Mouse (Mus musculus): Measurements from ENCODE around the gene Nup35. TPM values are rescaled to one million over a fixed set of nuclear protein-coding genes. Genes with fewer than 3 reads are reported as not detected.
A peak's percentile ranks its signal among the peaks of the same experiment; 100 is the strongest.

Nup35 gene
- polyA plus RNA-seq, 1 experiment from 2014 or later, result 57.1 TPM

DNA sequence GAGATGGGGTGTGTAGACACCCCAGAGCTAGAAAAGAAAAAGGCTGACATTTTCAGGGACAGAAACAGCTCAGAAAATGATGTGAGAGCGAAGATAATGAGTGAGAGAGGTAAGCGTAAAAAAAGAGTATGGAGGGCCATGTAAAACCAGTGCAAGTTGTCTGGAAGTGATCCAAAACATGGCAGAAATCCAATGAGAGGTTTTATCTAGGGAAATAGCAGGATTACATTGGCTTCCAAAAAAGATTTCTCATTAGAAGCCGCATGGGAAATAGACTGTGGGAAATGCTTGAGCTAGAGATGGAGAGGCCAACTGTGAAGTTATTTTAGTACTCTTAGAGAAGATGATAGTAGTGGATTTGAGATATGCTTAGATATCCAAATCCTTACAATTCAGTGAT is 4.9 kb downstream of the Nup35 start:
- Histone ChIP-seq H3K27ac (ENCODE audit: low read depth, low read length) (no peak overlapping the region), H3K4me1 (ENCODE audit: control insufficient read depth, insufficient read depth, low read length) (peaks cover 7% of the 10 kb centered on the region), H3K27me3 (ENCODE audit: control insufficient read depth, insufficient read depth, low read length) (no peaks in the 10 kb centered on the region), H3K4me3 (ENCODE audit: low read depth, low read length) (no peak overlapping the region), H3K4me2 (ENCODE audit: low read depth, low read length) (no peak overlapping the region), H3K36me3 (ENCODE audit: control insufficient read depth, insufficient read depth, low read length) (peaks cover 4% of the 10 kb centered on the region; the same call in 1 of the 2 replicates), H3K9ac (replicated peaks; ENCODE audit: low read depth, low read length) (no peak overlapping the region), H3K9me3 (ENCODE audit: control insufficient read depth, low read length) (no peaks in the 10 kb centered on the region)
- ATAC-seq (ENCODE audit: low read depth), result no peak
- 89% methylated on average over 3 of the region's 3 CpGs for WGBS

DNA sequence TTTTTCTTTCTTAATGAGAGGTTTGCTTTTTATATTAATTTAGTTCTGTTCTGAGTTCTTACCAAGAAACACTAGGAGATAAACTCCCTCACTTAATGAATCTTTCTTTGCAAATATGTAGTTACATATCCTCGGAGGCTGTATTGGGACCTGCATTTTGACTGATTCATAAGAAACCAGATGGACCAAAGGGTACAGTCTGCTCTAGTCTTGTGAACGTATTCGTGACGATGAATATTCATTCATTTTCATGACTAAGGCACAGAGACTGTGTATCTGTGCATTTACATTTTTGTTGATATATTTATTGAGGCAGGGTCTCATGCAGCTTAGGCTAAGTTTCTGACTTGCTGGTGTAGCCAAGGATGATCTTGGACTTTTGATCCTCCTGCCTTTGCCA is 7.5 kb downstream of the Nup35 start:
- ATAC-seq (ENCODE audit: low read depth), result no peak
- H3K9ac ChIP-seq (replicated peaks; ENCODE audit: low read depth, low read length), result no peak overlapping the region
- WGBS, result over 99% methylated on average over 4 of the region's 4 CpGs

DNA sequence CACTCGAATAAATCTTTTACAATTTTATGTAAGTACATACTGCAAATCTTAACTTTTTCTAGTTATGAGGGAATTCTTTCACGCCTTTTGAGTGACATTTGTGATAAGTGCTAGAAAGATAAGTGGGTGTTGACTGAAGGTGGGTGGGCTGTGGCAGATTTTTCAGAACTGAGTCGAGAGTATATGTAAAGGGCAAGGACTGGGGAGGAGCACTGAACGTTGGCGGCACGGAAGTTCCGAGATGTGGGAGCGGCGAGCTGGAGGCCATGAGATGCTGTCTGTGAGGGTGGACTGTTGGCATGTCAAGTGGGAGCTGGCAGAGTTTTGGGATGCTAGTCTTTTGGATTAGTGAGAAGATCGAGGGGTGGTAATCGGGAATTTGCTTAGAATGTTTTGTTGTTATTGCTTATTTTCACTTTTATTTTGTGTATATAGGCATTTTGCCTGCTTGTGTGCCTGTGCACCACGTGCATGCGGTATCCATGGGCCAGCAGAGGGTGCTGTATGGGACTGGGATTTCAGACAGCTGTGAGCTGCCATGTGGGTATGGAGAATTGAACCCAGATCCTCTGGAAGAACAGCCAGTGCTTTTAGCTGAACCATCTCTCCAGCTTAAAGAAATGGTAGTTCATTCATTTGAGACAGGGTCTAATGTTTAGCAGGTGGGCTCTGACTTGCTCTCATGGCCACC is 15.4 kb downstream of the Nup35 start:
- 91% methylated on average over 13 of the region's 13 CpGs for WGBS
- Histone ChIP-seq H3K9me3 (ENCODE audit: control insufficient read depth, low read length) (no peaks in the 10 kb centered on the region), H3K27ac (ENCODE audit: low read depth, low read length) (no peak overlapping the region), H3K4me3 (ENCODE audit: low read depth, low read length) (no peak overlapping the region), H3K27me3 (ENCODE audit: control insufficient read depth, insufficient read depth, low read length) (no peaks in the 10 kb centered on the region), H3K36me3 (ENCODE audit: control insufficient read depth, insufficient read depth, low read length) (no peaks in the 10 kb centered on the region), H3K4me2 (ENCODE audit: low read depth, low read length) (no peak overlapping the region), H3K9ac (replicated peaks; ENCODE audit: low read depth, low read length) (no peak overlapping the region), H3K4me1 (ENCODE audit: control insufficient read depth, insufficient read depth, low read length) (no peaks in the 10 kb centered on the region)
- no peak for ATAC-seq (ENCODE audit: low read depth)

More for the DNA sequence above, 7.5 kb downstream of the Nup35 start:
- H3K9me3 ChIP-seq (ENCODE audit: control insufficient read depth, low read length), result no peaks in the 10 kb centered on the region
- H3K4me2 ChIP-seq (ENCODE audit: low read depth, low read length), result no peak overlapping the region
- no peaks in the 10 kb centered on the region for H3K4me1 ChIP-seq (ENCODE audit: control insufficient read depth, insufficient read depth, low read length)
- no peaks in the 10 kb centered on the region for H3K27me3 ChIP-seq (ENCODE audit: control insufficient read depth, insufficient read depth, low read length)
- H3K27ac ChIP-seq (ENCODE audit: low read depth, low read length), result no peak overlapping the region
- no peak overlapping the region for H3K4me3 ChIP-seq (ENCODE audit: low read depth, low read length)
- peaks cover 4% of the 10 kb centered on the region; the same call in 1 of the 2 replicates for H3K36me3 ChIP-seq (ENCODE audit: control insufficient read depth, insufficient read depth, low read length)

DNA sequence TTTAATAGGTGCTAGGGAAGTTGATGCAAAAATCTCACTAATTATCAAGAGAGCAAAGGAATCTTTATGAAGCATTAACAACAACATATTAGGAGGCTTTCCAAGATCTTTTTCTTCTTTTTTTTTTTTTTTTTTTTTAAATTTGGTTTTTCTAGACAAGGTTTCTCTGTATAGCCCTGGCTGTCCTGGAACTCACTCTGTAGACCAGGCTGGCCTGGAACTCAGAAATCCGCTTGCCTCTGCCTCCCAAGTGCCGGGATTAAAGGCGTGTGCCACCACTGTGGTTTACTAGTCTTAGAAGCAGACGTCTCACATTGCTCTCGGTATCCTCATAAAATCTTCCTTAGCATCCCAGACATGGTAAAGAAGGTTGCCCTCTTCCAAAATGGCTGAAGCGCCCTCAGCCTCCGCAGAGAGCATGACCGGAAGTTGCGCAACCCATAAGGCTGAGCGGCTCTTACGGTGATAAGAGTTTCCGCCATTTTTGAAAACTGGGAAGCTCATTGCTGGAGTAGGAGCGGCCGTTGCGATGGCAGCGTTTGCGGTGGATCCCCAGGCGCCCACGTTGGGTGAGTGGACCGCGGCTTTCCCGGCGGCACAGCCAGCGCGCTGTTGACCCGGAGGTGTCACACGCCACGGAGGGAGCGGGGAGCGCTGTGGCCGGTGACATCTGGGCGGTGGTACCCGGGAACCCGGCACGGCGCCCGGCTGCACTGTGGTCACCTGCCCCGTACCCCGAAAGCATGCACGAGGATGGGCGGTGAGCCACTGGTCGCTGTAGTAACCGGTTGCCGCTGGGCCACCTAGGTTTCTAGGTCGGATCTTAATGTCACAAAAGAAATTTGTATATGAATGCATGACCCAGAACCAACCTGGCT is 21.6 kb downstream of the Nup35 start:
- Histone ChIP-seq H3K36me3 (ENCODE audit: control insufficient read depth, insufficient read depth, low read length) (no peaks in the 10 kb centered on the region), H3K4me3 (ENCODE audit: low read depth, low read length) (peak overlapping the region; percentile 88), H3K9me3 (ENCODE audit: control insufficient read depth, low read length) (no peaks in the 10 kb centered on the region), H3K4me2 (ENCODE audit: low read depth, low read length) (peak overlapping the region; percentile 66), H3K4me1 (ENCODE audit: control insufficient read depth, insufficient read depth, low read length) (0 out of 2 replicates have a peak, but pooled peaks cover 8% of the 10 kb centered on the region), H3K9ac (replicated peaks; ENCODE audit: low read depth, low read length) (peak overlapping the region; percentile 64), H3K27ac (ENCODE audit: low read depth, low read length) (peak overlapping the region; percentile 48; the same call in 1 of the 2 replicates), H3K27me3 (ENCODE audit: control insufficient read depth, insufficient read depth, low read length) (no peaks in the 10 kb centered on the region)
- WGBS, result under 1% methylated on average over 45 of the region's 45 CpGs
- ATAC-seq (ENCODE audit: low read depth), result peak; percentile 98

DNA sequence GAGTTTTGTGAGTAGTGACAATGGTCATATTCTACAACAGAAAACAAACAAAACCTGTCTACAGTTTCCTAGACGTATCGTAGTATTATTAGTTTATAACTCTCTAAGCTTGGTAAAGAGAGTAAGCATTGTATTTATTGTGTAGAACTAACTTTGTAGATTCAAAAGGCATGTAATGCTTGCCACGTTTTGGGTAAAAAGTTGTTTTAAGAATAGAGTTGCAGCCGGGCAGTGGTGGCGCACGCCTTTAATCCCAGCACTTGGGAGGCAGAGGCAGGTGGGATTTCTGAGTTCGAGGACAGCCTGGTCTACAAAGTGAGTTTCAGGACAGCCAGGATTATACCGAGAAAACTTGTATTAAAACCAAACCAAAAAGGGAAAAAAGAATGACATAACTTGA is 22.4 kb downstream of the Nup35 start:
- H3K4me1 ChIP-seq (ENCODE audit: control insufficient read depth, insufficient read depth, low read length), result 0 out of 2 replicates have a peak, but pooled peaks cover 8% of the 10 kb centered on the region
- H3K4me3 ChIP-seq (ENCODE audit: low read depth, low read length), result peak overlapping the region; percentile 88
- peaks cover 4% of the 10 kb centered on the region; the same call in 1 of the 2 replicates for H3K36me3 ChIP-seq (ENCODE audit: control insufficient read depth, insufficient read depth, low read length)
- ATAC-seq (ENCODE audit: low read depth), result no peak
- H3K4me2 ChIP-seq (ENCODE audit: low read depth, low read length), result peak overlapping the region; percentile 66
- H3K27me3 ChIP-seq (ENCODE audit: control insufficient read depth, insufficient read depth, low read length), result no peaks in the 10 kb centered on the region
- WGBS, result 10% methylated on average over 8 of the region's 8 CpGs
- peak overlapping the region; percentile 64; the same call in 1 of the 2 replicates for H3K9ac ChIP-seq (replicated peaks; ENCODE audit: low read depth, low read length)
- H3K9me3 ChIP-seq (ENCODE audit: control insufficient read depth, low read length), result no peaks in the 10 kb centered on the region
- no peak overlapping the region for H3K27ac ChIP-seq (ENCODE audit: low read depth, low read length)

DNA sequence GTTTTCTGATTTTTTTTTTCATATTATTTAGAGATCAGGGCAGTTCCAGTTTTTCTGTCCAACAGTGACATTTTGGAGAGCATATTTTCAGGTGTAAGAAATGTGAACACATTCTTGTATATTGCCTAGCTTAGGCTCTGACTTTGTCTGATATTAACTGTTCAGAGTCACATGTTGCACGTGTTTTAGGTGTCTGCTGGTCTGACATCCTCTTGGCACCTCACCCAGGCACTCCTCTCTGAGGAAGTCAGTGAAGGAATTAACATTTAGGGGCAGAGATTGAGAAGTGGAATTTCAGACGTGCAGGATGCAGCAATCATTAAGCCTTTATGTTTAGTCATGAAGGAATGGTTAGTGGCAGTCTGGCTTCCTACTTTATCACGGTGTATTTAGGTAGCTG is 22.8 kb downstream of the Nup35 start:
- H3K9ac ChIP-seq (replicated peaks; ENCODE audit: low read depth, low read length), result no peak overlapping the region
- no peak overlapping the region for H3K27ac ChIP-seq (ENCODE audit: low read depth, low read length)
- peak overlapping the region; percentile 11; the same call in 1 of the 2 replicates for H3K4me2 ChIP-seq (ENCODE audit: low read depth, low read length)
- ATAC-seq (ENCODE audit: low read depth), result no peak
- H3K36me3 ChIP-seq (ENCODE audit: control insufficient read depth, insufficient read depth, low read length), result peaks cover 6% of the 10 kb centered on the region; the same call in 1 of the 2 replicates
- no peaks in the 10 kb centered on the region for H3K27me3 ChIP-seq (ENCODE audit: control insufficient read depth, insufficient read depth, low read length)
- H3K4me3 ChIP-seq (ENCODE audit: low read depth, low read length), result peak overlapping the region; percentile 88; the same call in 1 of the 2 replicates
- no peaks in the 10 kb centered on the region for H3K9me3 ChIP-seq (ENCODE audit: control insufficient read depth, low read length)
- 69% methylated on average over 3 of the region's 3 CpGs for WGBS
- 0 out of 2 replicates have a peak, but pooled peaks cover 8% of the 10 kb centered on the region for H3K4me1 ChIP-seq (ENCODE audit: control insufficient read depth, insufficient read depth, low read length)

DNA sequence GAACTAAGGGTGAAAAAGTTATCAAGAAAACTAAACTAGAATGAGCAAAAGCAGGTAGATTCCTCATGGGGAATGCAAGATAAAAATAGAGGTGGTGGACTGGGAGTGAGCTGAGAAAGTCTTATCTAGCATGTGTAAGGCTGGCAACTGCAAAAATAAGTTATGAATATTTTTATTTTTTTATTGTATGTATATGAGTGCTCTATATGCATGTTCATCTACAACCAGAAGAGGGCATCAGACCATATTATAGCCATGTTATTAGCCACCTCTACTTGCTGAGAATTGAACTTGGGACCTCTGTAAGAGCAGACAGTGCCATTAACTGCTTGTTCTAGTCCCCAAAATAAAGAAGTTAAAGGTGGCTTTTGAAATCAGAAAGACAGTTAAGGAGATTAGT is 44.4 kb downstream of the Nup35 start:
- ATAC-seq (ENCODE audit: low read depth), result no peak
- H3K36me3 ChIP-seq (ENCODE audit: control insufficient read depth, insufficient read depth, low read length), result peaks cover 4% of the 10 kb centered on the region; the same call in 1 of the 2 replicates
- H3K4me1 ChIP-seq (ENCODE audit: control insufficient read depth, insufficient read depth, low read length), result no peaks in the 10 kb centered on the region
- H3K27me3 ChIP-seq (ENCODE audit: control insufficient read depth, insufficient read depth, low read length), result no peaks in the 10 kb centered on the region
- H3K9me3 ChIP-seq (ENCODE audit: control insufficient read depth, low read length), result no peaks in the 10 kb centered on the region
- no peak overlapping the region for H3K4me3 ChIP-seq (ENCODE audit: low read depth, low read length)
- H3K27ac ChIP-seq (ENCODE audit: low read depth, low read length), result no peak overlapping the region
- H3K9ac ChIP-seq (replicated peaks; ENCODE audit: low read depth, low read length), result no peak overlapping the region
- H3K4me2 ChIP-seq (ENCODE audit: low read depth, low read length), result no peak overlapping the region

DNA sequence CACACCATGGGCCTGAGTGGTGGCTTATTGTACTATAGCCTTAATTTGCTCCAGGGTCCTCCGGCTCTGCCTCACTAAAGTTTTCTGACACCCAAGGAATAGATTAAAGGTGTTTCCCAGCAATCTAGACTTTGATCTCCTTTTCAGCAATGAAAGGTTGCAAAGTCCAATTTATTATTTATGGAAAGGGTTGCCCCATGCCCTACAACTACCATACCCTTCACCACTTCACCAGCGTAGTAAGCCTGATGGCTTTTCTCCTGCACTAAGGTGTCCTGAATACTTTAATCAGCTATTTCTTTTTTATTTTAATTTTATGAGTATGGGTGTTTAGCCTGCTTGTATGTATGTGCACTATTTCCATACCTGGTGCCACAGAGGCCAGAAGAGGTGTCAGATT is 45.6 kb downstream of the Nup35 start:
- no peak for ATAC-seq (ENCODE audit: low read depth)
- H3K4me3 ChIP-seq (ENCODE audit: low read depth, low read length), result no peak overlapping the region
- no peak overlapping the region for H3K27ac ChIP-seq (ENCODE audit: low read depth, low read length)
- no peaks in the 10 kb centered on the region for H3K36me3 ChIP-seq (ENCODE audit: control insufficient read depth, insufficient read depth, low read length)
- H3K27me3 ChIP-seq (ENCODE audit: control insufficient read depth, insufficient read depth, low read length), result no peaks in the 10 kb centered on the region
- H3K9ac ChIP-seq (replicated peaks; ENCODE audit: low read depth, low read length), result no peak overlapping the region
- no peaks in the 10 kb centered on the region for H3K9me3 ChIP-seq (ENCODE audit: control insufficient read depth, low read length)
- 97% methylated on average over 2 of the region's 2 CpGs for WGBS
- H3K4me1 ChIP-seq (ENCODE audit: control insufficient read depth, insufficient read depth, low read length), result no peaks in the 10 kb centered on the region
- H3K4me2 ChIP-seq (ENCODE audit: low read depth, low read length), result no peak overlapping the region
